Mouse (Mus musculus): ENCODE measurements at regions not wholly inside any gene's neighbourhood (a gene's known extent, or its start where the extent isn't known, plus 50 kb on each side); places are given as distances from the start of the nearest gene placed in this dataset.

DNA sequence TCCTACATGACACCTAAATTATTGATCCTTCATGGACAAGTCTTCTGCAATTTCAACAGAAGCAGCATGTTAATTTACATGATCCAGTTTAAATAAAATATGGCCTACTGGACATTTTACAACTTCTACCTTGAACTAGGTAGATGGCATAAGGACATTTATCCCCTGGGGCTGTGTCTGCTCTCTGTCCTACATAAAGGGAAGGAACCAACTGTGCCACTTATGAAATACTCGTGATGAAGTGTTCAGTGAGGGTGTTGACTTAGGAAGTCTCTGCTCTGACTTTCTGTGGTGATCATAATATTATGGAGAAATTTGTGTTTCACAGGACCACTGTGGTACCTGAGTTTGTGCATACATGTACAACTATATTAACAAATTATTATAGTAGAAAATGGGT, 60.9 kb upstream of the Mbnl1 start:
- TF ChIP-seq POLR2A (IDR thresholded peaks at IDR 0.05; ENCODE audit: control insufficient read depth, low read depth, low read length) (no peak), CTCF (IDR thresholded peaks at IDR 0.05; ENCODE audit: control insufficient read depth, insufficient read depth, insufficient replicate concordance, low read depth, low read length) (no peak)

Data from testis, adult 2 months (tissue).